Mouse (Mus musculus): ENCODE results near the gene Ap2a2.
"Not testable (repeated sequence)": the region's sequence is repeated elsewhere in the genome, so short reads cannot be mapped to it uniquely, and the experiment has no call there.

Gene Ap2a2

GRCm38 (mm10) chr7:141607717-141608116, 45.7 kb downstream of the Ap2a2 start:
- DNase-seq = no peak

DNA sequence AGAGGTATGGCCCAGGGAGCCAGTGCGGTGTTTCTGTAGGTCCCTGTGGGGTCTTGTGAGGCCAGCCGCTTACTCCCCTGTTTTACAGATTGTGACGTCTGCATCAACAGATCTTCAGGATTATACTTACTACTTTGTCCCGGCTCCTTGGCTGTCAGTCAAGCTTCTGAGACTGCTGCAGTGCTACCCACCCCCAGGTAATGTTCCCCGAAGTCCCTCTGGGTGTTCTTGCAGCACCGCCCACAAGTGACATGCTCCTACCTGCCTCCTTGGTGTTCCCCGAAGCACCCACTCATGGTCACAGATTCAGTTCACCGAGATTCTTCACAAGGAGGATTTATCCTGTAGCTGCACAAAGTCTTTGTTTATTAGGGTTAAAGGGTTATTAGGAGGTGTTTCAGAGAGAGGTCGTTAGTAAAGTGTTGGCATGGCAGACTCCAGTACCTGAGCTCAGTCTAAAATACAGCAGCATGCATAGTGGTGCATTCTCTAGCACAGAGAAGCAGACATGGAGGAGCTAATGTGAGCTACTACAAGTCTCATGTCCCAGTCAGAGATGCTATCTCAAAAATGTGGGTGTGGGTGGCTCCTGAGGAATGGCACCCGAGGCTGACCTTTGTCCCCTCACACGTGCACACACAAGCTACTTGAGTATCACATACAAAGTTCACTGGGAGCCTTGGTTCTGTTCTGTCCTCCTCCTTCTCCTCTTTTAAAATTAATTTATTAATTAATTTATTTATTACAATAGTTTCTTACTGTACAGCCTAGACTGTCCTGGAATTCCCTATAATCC, 47.9 kb downstream of the Ap2a2 start:
- DNase-seq = no peak

GRCm38 (mm10) chr7:141611711-141612370, 49.9 kb downstream of the Ap2a2 start:
- peak; percentile 37 for DNase-seq

DNA sequence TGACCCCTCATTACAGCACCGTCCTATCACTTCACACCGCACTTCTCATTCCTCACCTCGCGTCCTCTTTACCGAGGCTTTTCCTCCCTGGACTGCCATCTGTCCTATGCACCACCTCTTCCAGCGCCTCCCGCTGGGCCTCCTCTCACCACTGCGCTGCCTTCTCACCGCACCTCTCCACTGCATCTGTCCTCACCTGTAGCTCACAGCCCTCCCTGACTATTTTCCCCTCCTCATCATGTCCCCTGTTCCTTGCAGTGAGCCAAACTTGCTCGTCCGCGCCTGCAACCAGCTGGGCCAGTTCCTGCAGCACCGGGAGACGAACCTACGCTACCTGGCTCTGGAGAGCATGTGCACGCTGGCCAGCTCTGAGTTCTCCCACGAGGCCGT, 50.4 kb downstream of the Ap2a2 start:
- peak; percentile 60 for DNase-seq

DNA sequence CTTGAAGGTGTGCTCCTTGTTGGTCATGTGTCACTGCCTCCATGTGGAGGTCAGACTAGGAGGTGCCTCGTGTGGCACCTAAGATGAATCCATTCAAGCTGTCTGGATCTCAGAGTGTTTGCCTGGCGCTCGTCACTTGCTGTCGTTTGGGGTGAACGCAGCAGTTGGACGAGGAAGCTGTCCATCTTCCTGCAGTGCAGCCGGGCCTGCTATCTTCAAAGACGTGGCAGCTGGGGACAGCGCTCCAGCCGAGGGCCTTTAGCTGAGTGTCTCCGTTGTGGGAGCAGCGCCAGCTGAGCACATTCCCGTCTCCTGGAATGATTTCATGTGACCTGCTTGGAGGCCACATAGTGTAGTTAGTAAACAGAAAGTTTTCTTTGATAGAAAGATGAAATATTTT, 50.8 kb downstream of the Ap2a2 start:
- DNase-seq = peak; percentile 80

DNA sequence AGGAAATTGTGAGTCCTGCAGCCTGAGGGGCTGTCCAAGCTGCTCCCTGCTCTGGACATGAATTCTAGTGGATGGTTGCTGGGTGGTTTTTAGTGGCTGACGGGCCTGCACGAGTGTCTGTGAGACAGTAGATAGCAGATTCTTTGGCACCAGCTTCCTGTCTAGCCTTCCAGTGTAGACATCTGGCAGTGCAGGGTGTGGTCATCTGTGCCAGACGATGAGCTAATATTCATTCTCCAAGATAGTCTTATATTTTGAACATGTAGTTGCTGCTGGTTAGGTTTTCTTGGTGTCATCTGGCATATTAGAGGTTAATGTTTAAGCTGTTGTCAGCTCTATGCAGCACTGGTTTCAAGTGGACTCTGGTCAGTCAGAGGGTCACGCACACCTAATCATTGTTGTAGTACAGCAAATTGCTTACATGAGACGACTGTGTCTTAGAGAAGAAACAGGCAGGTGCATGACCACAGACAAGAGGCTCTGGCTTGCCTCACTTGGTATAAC, 52.4 kb downstream of the Ap2a2 start:
- DNase-seq = no peak

- no peak for DNase-seq
Observed at GRCm38 (mm10) chr7:141624214-141624613, 62.2 kb downstream of the Ap2a2 start.

DNA sequence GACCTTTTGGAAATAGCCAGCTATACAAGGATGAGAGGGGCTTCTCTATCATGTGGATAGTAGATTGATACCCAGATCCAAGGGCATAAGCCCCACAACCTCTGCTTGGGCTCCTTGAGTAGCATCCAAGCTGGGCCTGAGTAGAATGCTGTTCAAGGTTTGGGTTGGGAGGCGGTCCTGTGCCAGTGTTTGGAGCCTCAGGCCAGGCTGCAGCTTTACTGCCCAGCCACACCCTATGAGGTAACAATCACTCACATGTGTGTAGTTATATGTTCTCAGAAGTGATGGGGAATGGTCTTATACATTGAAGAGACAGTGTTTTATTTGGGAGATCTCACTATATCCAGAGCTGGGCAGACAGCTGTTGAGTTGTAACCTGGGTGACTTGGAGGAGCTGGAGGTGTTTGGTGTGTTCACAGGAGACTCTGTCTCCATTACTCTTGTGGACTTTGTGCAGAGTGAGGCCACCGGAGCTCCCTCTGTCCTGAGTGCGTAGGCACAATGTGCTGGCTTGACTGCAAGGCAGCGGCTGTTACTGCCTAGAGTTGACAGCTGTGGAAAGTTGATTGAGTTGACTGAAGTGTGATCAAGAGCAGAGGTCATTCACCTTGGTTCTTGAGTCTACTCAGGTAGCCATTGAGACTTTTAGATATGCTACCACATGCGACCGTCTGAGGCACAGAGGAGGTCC, 63.3 kb downstream of the Ap2a2 start:
- DNase-seq = no peak

GRCm38 (mm10) chr7:141628018-141628417, 66.0 kb downstream of the Ap2a2 start:
- DNase-seq = no peak

DNA sequence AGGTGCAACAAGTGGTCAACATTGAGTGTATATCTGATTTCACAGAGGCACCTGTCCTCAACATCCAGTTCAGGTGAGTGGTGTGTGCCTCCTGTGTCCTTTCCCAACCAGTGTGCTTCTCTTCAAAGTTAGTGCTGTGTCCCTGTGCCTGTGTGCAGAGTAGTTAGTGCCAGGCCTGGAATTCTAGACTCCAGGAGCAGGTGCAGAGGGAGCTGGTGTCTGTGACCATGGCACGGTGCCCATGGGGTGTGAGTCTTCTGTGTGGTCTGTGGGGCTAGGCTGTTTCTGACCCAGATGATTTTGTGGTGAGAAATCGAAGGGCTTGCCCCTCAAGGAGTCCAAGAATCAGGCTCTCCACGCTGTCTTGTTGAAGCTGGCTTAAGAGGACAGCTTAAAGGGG, 67.3 kb downstream of the Ap2a2 start:
- DNase-seq = no peak

DNA sequence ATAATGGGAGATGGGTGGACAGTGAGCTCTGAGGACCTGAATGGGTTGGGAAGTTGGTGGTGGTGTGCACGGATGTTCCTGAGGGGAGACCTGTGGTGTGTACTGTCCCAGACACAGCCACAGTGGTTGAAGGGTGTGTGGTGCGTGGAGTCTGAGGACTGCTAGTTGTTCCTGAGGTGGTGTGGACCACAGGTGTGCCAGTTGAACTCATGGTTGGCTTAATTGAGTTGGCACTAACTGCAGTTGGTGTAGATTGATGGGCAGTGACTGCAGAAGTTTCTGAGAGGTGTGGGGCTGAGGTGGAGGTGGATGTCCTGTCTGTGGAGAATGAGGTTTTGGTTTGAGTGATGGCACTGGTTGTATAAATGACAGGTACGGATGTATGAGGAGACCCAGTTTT, 76.1 kb downstream of the Ap2a2 start:
- not testable (repeated sequence) for DNase-seq

- not testable (repeated sequence) for DNase-seq
Observed at GRCm38 (mm10) chr7:141638513-141639334, 76.8 kb downstream of the Ap2a2 start.

DNA sequence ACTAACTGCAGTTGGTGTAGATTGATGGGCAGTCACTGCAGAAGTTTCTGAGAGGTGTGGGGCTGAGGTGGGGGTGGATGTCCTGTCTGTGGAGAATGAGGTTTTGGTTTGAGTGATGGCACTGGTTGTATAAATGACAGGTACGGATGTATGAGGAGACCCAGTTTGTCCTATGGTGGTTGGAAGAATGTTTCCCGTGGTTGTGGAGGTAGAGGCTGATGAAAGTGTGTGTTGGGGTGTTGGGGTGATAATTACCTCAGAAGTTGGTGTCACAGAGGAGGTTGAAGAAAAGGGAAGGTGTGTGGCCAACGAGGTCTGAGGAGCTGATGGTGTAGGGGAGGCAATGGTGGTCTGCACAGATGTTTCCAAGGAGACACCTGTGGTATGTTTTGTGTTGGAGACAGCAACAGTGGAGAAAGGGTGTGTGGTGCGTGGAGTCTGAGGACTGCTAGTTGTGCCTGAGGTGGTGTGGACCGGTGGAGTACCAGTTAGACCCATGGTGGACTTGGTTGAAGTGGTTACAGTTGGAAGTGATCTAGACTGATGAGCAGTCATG, 77.4 kb downstream of the Ap2a2 start:
- not testable (repeated sequence) for DNase-seq

- DNase-seq = no peak
Observed at GRCm38 (mm10) chr7:141642375-141642774, 80.4 kb downstream of the Ap2a2 start.

DNA sequence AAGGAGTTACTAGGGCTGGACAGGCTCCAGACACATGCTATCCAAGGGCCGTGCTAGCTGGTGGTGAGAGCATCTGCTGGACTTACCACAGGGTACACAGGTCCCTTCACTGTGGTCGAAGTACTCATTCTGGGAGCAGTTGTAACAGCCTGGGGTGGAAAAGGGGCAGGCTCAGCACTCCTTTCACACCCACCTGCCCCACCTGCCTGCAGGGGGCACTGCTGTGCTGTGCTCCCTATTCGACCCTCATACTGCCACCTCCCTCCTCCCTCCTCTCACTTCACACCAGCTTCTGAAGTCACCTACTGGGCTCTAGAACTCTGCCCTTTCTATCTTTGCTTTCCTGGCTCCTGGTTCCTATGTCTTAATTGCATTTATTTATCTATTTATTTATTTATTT, 81.2 kb downstream of the Ap2a2 start:
- no peak for DNase-seq

GRCm38 (mm10) chr7:141647083-141647482, 85.1 kb downstream of the Ap2a2 start:
- no peak for DNase-seq

DNA sequence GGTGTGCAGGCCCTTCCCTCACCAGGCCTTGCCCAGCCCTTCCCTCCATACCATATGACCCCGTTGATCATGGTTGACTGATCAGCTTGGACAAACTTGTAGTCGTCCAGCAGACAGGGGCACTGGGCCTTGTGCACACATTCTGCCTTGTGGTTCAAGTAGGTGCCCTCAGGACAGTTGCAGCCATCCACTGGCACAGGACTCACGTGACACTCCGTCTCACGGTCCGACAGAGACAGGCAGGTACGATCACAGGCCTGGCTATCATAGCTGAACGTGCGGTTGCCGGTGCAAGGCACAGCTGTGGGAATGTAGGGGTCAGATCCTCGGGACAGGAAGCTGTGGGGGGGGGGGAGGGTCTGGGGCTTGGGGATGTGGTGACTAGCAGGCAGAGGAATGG, 85.8 kb downstream of the Ap2a2 start:
- no peak for DNase-seq

GRCm38 (mm10) chr7:141652191-141652590, 90.2 kb downstream of the Ap2a2 start:
- no peak for DNase-seq

DNA sequence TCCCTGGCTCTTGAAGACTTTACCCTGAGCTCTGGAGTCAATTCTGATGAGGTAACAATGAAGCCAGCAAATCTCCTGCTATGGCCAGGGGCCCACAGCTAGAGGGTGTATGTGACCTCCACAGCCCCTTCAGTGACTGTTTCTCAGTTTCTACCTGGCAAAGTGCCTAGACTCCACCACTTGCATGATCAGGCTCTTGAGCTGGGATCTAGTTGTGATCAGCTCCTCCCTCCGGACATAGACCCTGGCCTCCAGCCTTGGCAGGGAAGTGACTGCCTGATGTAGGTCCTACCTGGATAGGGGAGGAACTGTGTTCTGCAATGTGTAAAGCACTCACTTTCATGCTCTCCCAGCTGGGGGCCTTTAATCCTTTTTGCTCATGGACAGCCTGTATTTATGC, 98.4 kb downstream of the Ap2a2 start:
- DNase-seq = no peak

GRCm38 (mm10) chr7:141661481-141661880, 99.5 kb downstream of the Ap2a2 start:
- no peak for DNase-seq

DNA sequence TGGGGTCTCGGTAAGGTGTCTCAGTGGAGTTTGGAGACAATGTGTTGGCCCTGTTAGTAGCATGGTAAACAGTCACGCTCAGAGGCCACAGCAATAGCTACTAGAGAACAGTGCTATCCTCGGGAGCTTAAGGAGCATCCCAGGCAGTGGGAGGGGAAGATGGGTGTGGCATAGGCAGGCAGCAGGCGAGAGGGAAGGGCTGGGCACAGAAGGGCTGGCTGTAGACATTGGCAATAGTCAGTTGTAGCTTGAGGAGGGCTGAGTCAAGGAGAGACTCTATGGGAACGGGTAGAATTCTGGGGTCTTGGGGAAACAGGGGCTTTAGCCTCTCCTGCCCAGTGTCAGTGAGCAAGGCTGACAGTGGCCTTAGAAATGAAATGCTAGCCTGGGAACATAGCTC, 100.2 kb downstream of the Ap2a2 start:
- DNase-seq = no peak

DNA sequence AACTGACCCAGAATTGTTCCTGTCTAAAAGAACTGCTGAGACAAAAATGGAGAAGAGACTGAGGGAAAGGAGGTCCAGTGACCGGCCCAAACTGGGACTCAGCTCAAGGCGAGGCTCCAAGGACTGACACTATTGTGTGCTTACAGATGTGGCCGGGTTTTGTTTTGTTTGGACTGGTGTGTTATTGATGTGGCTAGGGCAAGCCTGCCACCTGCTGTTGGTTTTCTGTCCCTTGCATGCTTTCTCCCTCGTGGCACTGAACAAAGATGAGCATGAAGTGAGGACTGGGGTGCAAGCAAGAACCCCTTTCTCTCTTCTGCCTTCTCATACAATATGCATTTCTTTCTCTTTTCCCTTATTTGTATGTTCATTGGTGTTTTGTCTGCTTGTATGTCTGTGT, 104.2 kb downstream of the Ap2a2 start:
- DNase-seq = peak; percentile 37

GRCm38 (mm10) chr7:141669097-141669496, 107.1 kb downstream of the Ap2a2 start:
- not testable (repeated sequence) for DNase-seq
